Mouse (Mus musculus): ENCODE data around the gene Pts. TPM values are rescaled to one million over a fixed set of nuclear protein-coding genes. Genes with fewer than 3 reads are reported as not detected.

The Pts gene
- polyA plus RNA-seq, 1 experiment from 2014 or later = 118 TPM

GRCm38 (mm10) chr9:50537295-50537694 lies 8.8 kb upstream of the Pts start:
- Histone ChIP-seq H3K4me2 (ENCODE audit: low read length) (no peak overlapping the region), H3K9me3 (ENCODE audit: control insufficient read depth, low read length) (no peaks in the 10 kb centered on the region), H3K27me3 (ENCODE audit: control insufficient read depth, insufficient read depth, low read length) (no peaks in the 10 kb centered on the region), H3K27ac (replicated peaks; ENCODE audit: low read depth, low read length) (no peak overlapping the region), H3K9ac (replicated peaks; ENCODE audit: low read length) (no peak overlapping the region), H3K36me3 (ENCODE audit: control insufficient read depth, insufficient read depth, low read length) (no peaks in the 10 kb centered on the region), H3K4me3 (replicated peaks; ENCODE audit: low read depth, low read length) (no peak overlapping the region), H3K4me1 (ENCODE audit: control insufficient read depth, insufficient read depth, low read length) (no peaks in the 10 kb centered on the region)
- no peak for DNase-seq
- ATAC-seq (ENCODE audit: low FRiP score, low TSS enrichment) = no peak
- 85% methylated on average over 4 of the region's 4 CpGs for WGBS

- no peak for ATAC-seq (ENCODE audit: low FRiP score, low TSS enrichment)
- Histone ChIP-seq H3K4me1 (ENCODE audit: control insufficient read depth, insufficient read depth, low read length) (no peaks in the 10 kb centered on the region), H3K9me3 (ENCODE audit: control insufficient read depth, low read length) (no peaks in the 10 kb centered on the region), H3K27ac (replicated peaks; ENCODE audit: low read depth, low read length) (no peak overlapping the region), H3K27me3 (ENCODE audit: control insufficient read depth, insufficient read depth, low read length) (no peaks in the 10 kb centered on the region), H3K4me3 (replicated peaks; ENCODE audit: low read depth, low read length) (no peak overlapping the region), H3K4me2 (ENCODE audit: low read length) (no peak overlapping the region), H3K9ac (replicated peaks; ENCODE audit: low read length) (no peak overlapping the region), H3K36me3 (ENCODE audit: control insufficient read depth, insufficient read depth, low read length) (no peaks in the 10 kb centered on the region)
- 80% methylated on average over 7 of the region's 7 CpGs for WGBS
- no peak for DNase-seq
Observed at GRCm38 (mm10) chr9:50536603-50537135, 8.1 kb upstream of the Pts start.

GRCm38 (mm10) chr9:50535930-50536329 lies 7.4 kb upstream of the Pts start:
- DNase-seq = no peak
- H3K9me3 ChIP-seq (ENCODE audit: control insufficient read depth, low read length) = no peaks in the 10 kb centered on the region
- WGBS = 89% methylated on average over 5 of the region's 5 CpGs
- no peak overlapping the region for H3K27ac ChIP-seq (replicated peaks; ENCODE audit: low read depth, low read length)
- no peaks in the 10 kb centered on the region for H3K4me1 ChIP-seq (ENCODE audit: control insufficient read depth, insufficient read depth, low read length)
- no peak for ATAC-seq (ENCODE audit: low FRiP score, low TSS enrichment)
- H3K36me3 ChIP-seq (ENCODE audit: control insufficient read depth, insufficient read depth, low read length) = no peaks in the 10 kb centered on the region
- no peak overlapping the region for H3K4me2 ChIP-seq (ENCODE audit: low read length)
- no peaks in the 10 kb centered on the region for H3K27me3 ChIP-seq (ENCODE audit: control insufficient read depth, insufficient read depth, low read length)
- H3K4me3 ChIP-seq (replicated peaks; ENCODE audit: low read depth, low read length) = no peak overlapping the region
- H3K9ac ChIP-seq (replicated peaks; ENCODE audit: low read length) = no peak overlapping the region

GRCm38 (mm10) chr9:50533791-50534190 lies 5.3 kb upstream of the Pts start:
- Histone ChIP-seq H3K36me3 (ENCODE audit: control insufficient read depth, insufficient read depth, low read length) (no peaks in the 10 kb centered on the region), H3K9me3 (ENCODE audit: control insufficient read depth, low read length) (no peaks in the 10 kb centered on the region), H3K27ac (replicated peaks; ENCODE audit: low read depth, low read length) (no peak overlapping the region), H3K4me2 (ENCODE audit: low read length) (no peak overlapping the region), H3K9ac (replicated peaks; ENCODE audit: low read length) (no peak overlapping the region), H3K4me3 (replicated peaks; ENCODE audit: low read depth, low read length) (no peak overlapping the region), H3K4me1 (ENCODE audit: control insufficient read depth, insufficient read depth, low read length) (no peaks in the 10 kb centered on the region), H3K27me3 (ENCODE audit: control insufficient read depth, insufficient read depth, low read length) (no peaks in the 10 kb centered on the region)
- no peak for ATAC-seq (ENCODE audit: low FRiP score, low TSS enrichment)
- no peak for DNase-seq
- 83% methylated on average over 3 of the region's 3 CpGs for WGBS

- H3K9ac ChIP-seq (replicated peaks; ENCODE audit: low read length) = no peak overlapping the region
Observed at GRCm38 (mm10) chr9:50533328-50533727, 4.8 kb upstream of the Pts start.

GRCm38 (mm10) chr9:50530890-50531289 lies 2.4 kb upstream of the Pts start:
- Histone ChIP-seq H3K4me3 (replicated peaks; ENCODE audit: low read depth, low read length) (no peak overlapping the region), H3K27me3 (ENCODE audit: control insufficient read depth, insufficient read depth, low read length) (no peaks in the 10 kb centered on the region), H3K27ac (replicated peaks; ENCODE audit: low read depth, low read length) (no peak overlapping the region), H3K9me3 (ENCODE audit: control insufficient read depth, low read length) (no peaks in the 10 kb centered on the region), H3K4me2 (ENCODE audit: low read length) (no peak overlapping the region), H3K9ac (replicated peaks; ENCODE audit: low read length) (no peak overlapping the region), H3K4me1 (ENCODE audit: control insufficient read depth, insufficient read depth, low read length) (peaks cover 5% of the 10 kb centered on the region; the same call in 1 of the 2 replicates), H3K36me3 (ENCODE audit: control insufficient read depth, insufficient read depth, low read length) (no peaks in the 10 kb centered on the region)
- WGBS = 31% methylated on average over 2 of the region's 2 CpGs
- no peak for ATAC-seq (ENCODE audit: low FRiP score, low TSS enrichment)
- DNase-seq = peak; percentile 74

More at GRCm38 (mm10) chr9:50533328-50533727, 4.8 kb upstream of the Pts start:
- ATAC-seq (ENCODE audit: low FRiP score, low TSS enrichment) (no peak), DNase-seq (no peak)
- Histone ChIP-seq H3K4me2 (ENCODE audit: low read length) (no peak overlapping the region), H3K4me1 (ENCODE audit: control insufficient read depth, insufficient read depth, low read length) (no peaks in the 10 kb centered on the region), H3K4me3 (replicated peaks; ENCODE audit: low read depth, low read length) (no peak overlapping the region), H3K9me3 (ENCODE audit: control insufficient read depth, low read length) (no peaks in the 10 kb centered on the region), H3K27me3 (ENCODE audit: control insufficient read depth, insufficient read depth, low read length) (no peaks in the 10 kb centered on the region), H3K36me3 (ENCODE audit: control insufficient read depth, insufficient read depth, low read length) (no peaks in the 10 kb centered on the region), H3K27ac (replicated peaks; ENCODE audit: low read depth, low read length) (no peak overlapping the region)
- 85% methylated on average over 11 of the region's 11 CpGs for WGBS

- peaks cover 5% of the 10 kb centered on the region; the same call in 1 of the 2 replicates for H3K4me1 ChIP-seq (ENCODE audit: control insufficient read depth, insufficient read depth, low read length)
- no peak for DNase-seq
- H3K27me3 ChIP-seq (ENCODE audit: control insufficient read depth, insufficient read depth, low read length) = no peaks in the 10 kb centered on the region
- ATAC-seq (ENCODE audit: low FRiP score, low TSS enrichment) = peak; percentile 22; the same call in 1 of the 2 replicates
- H3K4me2 ChIP-seq (ENCODE audit: low read length) = peak overlapping the region; percentile 71
- H3K4me3 ChIP-seq (replicated peaks; ENCODE audit: low read depth, low read length) = peak overlapping the region; percentile 71
- H3K9me3 ChIP-seq (ENCODE audit: control insufficient read depth, low read length) = no peaks in the 10 kb centered on the region
- peak overlapping the region; percentile 71 for H3K9ac ChIP-seq (replicated peaks; ENCODE audit: low read length)
- peaks cover 6% of the 10 kb centered on the region; the same call in 1 of the 2 replicates for H3K36me3 ChIP-seq (ENCODE audit: control insufficient read depth, insufficient read depth, low read length)
- 50% methylated on average over 7 of the region's 7 CpGs for WGBS
- H3K27ac ChIP-seq (replicated peaks; ENCODE audit: low read depth, low read length) = no peak overlapping the region
Observed at GRCm38 (mm10) chr9:50527860-50528259, 664 bp downstream of the Pts start.

- Histone ChIP-seq H3K9me3 (ENCODE audit: control insufficient read depth, low read length) (no peaks in the 10 kb centered on the region), H3K4me3 (replicated peaks; ENCODE audit: low read depth, low read length) (no peak overlapping the region), H3K4me2 (ENCODE audit: low read length) (no peak overlapping the region), H3K36me3 (ENCODE audit: control insufficient read depth, insufficient read depth, low read length) (peaks cover 10% of the 10 kb centered on the region; the same call in 1 of the 2 replicates), H3K27ac (replicated peaks; ENCODE audit: low read depth, low read length) (no peak overlapping the region), H3K27me3 (ENCODE audit: control insufficient read depth, insufficient read depth, low read length) (no peaks in the 10 kb centered on the region), H3K9ac (replicated peaks; ENCODE audit: low read length) (no peak overlapping the region), H3K4me1 (ENCODE audit: control insufficient read depth, insufficient read depth, low read length) (peaks cover 5% of the 10 kb centered on the region; the same call in 1 of the 2 replicates)
- DNase-seq = no peak
- ATAC-seq (ENCODE audit: low FRiP score, low TSS enrichment) = no peak
- 88% methylated on average over 5 of the region's 5 CpGs for WGBS
Observed at GRCm38 (mm10) chr9:50525585-50525984, 2.9 kb downstream of the Pts start.

- 92% methylated on average over 5 of the region's 5 CpGs for WGBS
- ATAC-seq (ENCODE audit: low FRiP score, low TSS enrichment) = no peak
Observed at GRCm38 (mm10) chr9:50524936-50525335, 3.6 kb downstream of the Pts start.

More at GRCm38 (mm10) chr9:50524936-50525335, 3.6 kb downstream of the Pts start:
- Histone ChIP-seq H3K9ac (replicated peaks; ENCODE audit: low read length) (no peak overlapping the region), H3K27me3 (ENCODE audit: control insufficient read depth, insufficient read depth, low read length) (no peaks in the 10 kb centered on the region), H3K4me2 (ENCODE audit: low read length) (no peak overlapping the region), H3K4me1 (ENCODE audit: control insufficient read depth, insufficient read depth, low read length) (peaks cover 5% of the 10 kb centered on the region; the same call in 1 of the 2 replicates), H3K9me3 (ENCODE audit: control insufficient read depth, low read length) (no peaks in the 10 kb centered on the region), H3K36me3 (ENCODE audit: control insufficient read depth, insufficient read depth, low read length) (peaks cover 10% of the 10 kb centered on the region; the same call in 1 of the 2 replicates), H3K27ac (replicated peaks; ENCODE audit: low read depth, low read length) (no peak overlapping the region), H3K4me3 (replicated peaks; ENCODE audit: low read depth, low read length) (no peak overlapping the region)
- no peak for DNase-seq
